Mouse (Mus musculus) neural tube, embryonic 11.5 days (tissue): ENCODE measurements around the gene Ggact. TPM values are rescaled to one million over a fixed set of nuclear protein-coding genes. Genes with fewer than 3 reads are reported as not detected.

Experiments used
- ATAC-seq: fragments of 200-750 bp; cut with Nextera tagmentation; 2 replicates; pipeline ENCODE4 v1.8.0; 2017; ENCODE audit warnings: moderate number of reproducible peaks, mild to moderate bottlenecking, moderate TSS enrichment, moderate library complexity; ENCODE audit not compliant: insufficient read depth, low FRiP score, low TSS enrichment
- DNase-seq: peaks from one replicate; pipeline ENCODE4 v3.0.0-alpha.2; 2015; ENCODE audit warnings: low spot score
- H3K27ac ChIP-seq: fragments of 300-500 bp; sonication (generic); 2 replicates; pipeline ENCODE4 v1.5.1; 2014; ENCODE audit warnings: low read depth, mild to moderate bottlenecking, low read length
- H3K27me3 ChIP-seq: fragments of 300-500 bp; sonication (generic); 2 replicates; pipeline ENCODE4 v1.6.1; 2014; ENCODE audit warnings: mild to moderate bottlenecking, low read length, mixed read lengths; ENCODE audit not compliant: control insufficient read depth, insufficient read depth
- H3K36me3 ChIP-seq: fragments of 300-500 bp; sonication (generic); 2 replicates; pipeline ENCODE4 v1.6.1; 2014; ENCODE audit warnings: mild to moderate bottlenecking, low read length, moderate library complexity, mixed read lengths; ENCODE audit not compliant: control insufficient read depth, insufficient read depth
- H3K4me1 ChIP-seq: fragments of 300-500 bp; sonication (generic); 2 replicates; pipeline ENCODE4 v1.6.1; 2014; ENCODE audit warnings: low read length, mixed read lengths; ENCODE audit not compliant: control insufficient read depth, insufficient read depth
- H3K4me2 ChIP-seq: fragments of 300-500 bp; sonication (generic); 2 replicates; pipeline ENCODE4 v1.6.1; 2014; ENCODE audit warnings: low read depth, mild to moderate bottlenecking, moderate library complexity
- H3K4me3 ChIP-seq: fragments of 300-500 bp; sonication (generic); 2 replicates; pipeline ENCODE4 v1.5.1; 2014; ENCODE audit warnings: low read depth, low read length
- H3K9ac ChIP-seq: fragments of 300-500 bp; sonication (generic); 2 replicates; pipeline ENCODE4 v1.6.1; 2014; ENCODE audit warnings: mild to moderate bottlenecking, low read length
- H3K9me3 ChIP-seq: fragments of 300-500 bp; sonication (generic); 2 replicates; pipeline ENCODE4 v1.6.1; 2016; ENCODE audit warnings: low read length; ENCODE audit not compliant: control insufficient read depth
- WGBS: fragments of 180-500 bp; shearing (Covaris S2); extraction: QIAGEN DNeasy Blood & Tissue Kit; methylation state at CpG from one replicate; pipeline ENCODE4 v1.1.7; 2014; 5-methylcytosine and 5-hydroxymethylcytosine counted together
- polyA plus RNA-seq: library from polyadenylated mRNA; unstranded; fragments of >200 nt; fragmentation: Nextera tagmentation; extraction: Ambion mirVana; gene quantifications from 2 replicates; pipeline ENCODE4 v1.2.1, GENCODE M21; 2014

The Ggact gene
- polyA plus RNA-seq, 1 experiment from 2014 or later = 5.6 TPM

DNA sequence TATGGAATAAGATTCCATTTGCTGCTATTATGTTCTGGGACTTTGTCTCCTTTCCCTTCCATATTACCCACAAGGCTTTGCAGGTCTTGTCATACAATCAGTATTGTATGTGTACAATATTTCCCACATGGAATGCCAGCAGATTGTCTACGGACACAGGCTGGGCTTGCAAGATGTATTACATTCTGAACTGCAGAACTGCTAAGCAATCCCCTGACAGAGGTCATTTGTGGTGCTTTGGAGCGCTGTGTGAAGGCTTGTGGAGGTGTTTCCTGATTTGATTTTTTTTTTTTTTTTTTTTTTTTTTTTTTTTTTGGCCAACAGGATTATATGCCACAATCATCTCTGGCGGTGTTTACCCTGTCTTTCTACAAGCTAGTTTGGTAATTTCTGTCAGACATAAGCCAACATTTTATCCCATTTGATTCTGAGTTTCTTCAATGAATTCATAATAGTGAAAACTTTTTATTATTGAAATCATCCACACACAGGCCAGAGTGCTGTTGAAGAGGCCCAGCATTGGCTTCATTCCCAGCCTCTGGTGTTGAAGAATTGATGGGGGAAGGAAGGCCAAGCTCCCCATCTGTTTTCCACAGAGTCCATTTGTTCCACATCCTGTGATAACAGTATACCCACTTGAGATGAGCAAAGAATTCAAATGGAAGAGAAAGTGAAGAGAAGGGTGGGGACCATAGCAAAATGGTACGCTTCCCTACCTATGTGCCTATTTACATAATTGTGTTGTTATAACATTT lies 45.8 kb downstream of the Ggact start:
- no peak for ATAC-seq
- H3K36me3 ChIP-seq = no peaks in the 10 kb centered on the region
- no peak for DNase-seq

GRCm38 (mm10) chr14:122865462-122866129 lies 48.0 kb downstream of the Ggact start:
- ATAC-seq (no peak), DNase-seq (no peak)
- Histone ChIP-seq H3K27me3 (no peaks in the 10 kb centered on the region), H3K9ac (no peak overlapping the region), H3K27ac (no peak overlapping the region), H3K4me2 (no peak overlapping the region), H3K4me3 (no peak overlapping the region), H3K9me3 (no peaks in the 10 kb centered on the region), H3K36me3 (no peaks in the 10 kb centered on the region), H3K4me1 (peaks cover 3% of the 10 kb centered on the region; the same call in 1 of the 2 replicates)
- 86% methylated on average over 4 of the region's 4 CpGs for WGBS

More for the DNA sequence above, 45.8 kb downstream of the Ggact start:
- WGBS = 87% methylated on average over 4 of the region's 4 CpGs
- H3K9ac ChIP-seq = no peak overlapping the region
- H3K4me2 ChIP-seq = no peak overlapping the region
- no peaks in the 10 kb centered on the region for H3K27me3 ChIP-seq
- H3K4me3 ChIP-seq = no peak overlapping the region
- no peaks in the 10 kb centered on the region for H3K9me3 ChIP-seq
- H3K27ac ChIP-seq = no peak overlapping the region
- peaks cover 8% of the 10 kb centered on the region; the same call in 1 of the 2 replicates for H3K4me1 ChIP-seq

DNA sequence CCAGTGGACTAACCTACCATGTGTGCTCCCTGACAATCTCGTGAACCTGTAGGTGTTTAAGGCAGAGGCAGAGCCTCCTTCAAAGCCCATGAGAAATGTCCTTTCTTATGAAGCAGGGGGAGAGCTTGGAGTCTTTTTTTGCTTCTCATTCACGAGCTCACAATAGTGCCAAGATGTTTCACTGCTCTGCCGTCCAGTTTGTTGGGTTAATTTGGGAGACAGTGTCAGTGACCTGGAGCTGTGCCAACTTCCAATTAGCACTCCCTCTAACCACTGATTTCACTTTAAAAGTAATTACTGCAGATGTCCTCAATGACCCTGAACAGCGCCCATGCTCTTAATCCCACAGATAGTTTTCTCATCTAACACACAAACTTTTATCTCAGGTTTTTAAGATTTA lies 50.9 kb downstream of the Ggact start:
- Histone ChIP-seq H3K27me3 (no peaks in the 10 kb centered on the region), H3K9ac (no peak overlapping the region), H3K4me2 (no peak overlapping the region), H3K9me3 (no peaks in the 10 kb centered on the region), H3K4me1 (no peaks in the 10 kb centered on the region), H3K36me3 (no peaks in the 10 kb centered on the region), H3K4me3 (no peak overlapping the region), H3K27ac (no peak overlapping the region)
- no peak for ATAC-seq
- 63% methylated on average over 4 of the region's 4 CpGs for WGBS
- no peak for DNase-seq

GRCm38 (mm10) chr14:122859792-122860191 lies 53.8 kb downstream of the Ggact start:
- Histone ChIP-seq H3K9ac (no peak overlapping the region), H3K27ac (no peak overlapping the region), H3K4me2 (no peak overlapping the region), H3K4me3 (no peak overlapping the region), H3K9me3 (no peaks in the 10 kb centered on the region), H3K4me1 (no peaks in the 10 kb centered on the region), H3K36me3 (no peaks in the 10 kb centered on the region), H3K27me3 (no peaks in the 10 kb centered on the region)
- DNase-seq (no peak), ATAC-seq (no peak)
- 88% methylated on average over 1 of the region's 1 CpGs for WGBS

DNA sequence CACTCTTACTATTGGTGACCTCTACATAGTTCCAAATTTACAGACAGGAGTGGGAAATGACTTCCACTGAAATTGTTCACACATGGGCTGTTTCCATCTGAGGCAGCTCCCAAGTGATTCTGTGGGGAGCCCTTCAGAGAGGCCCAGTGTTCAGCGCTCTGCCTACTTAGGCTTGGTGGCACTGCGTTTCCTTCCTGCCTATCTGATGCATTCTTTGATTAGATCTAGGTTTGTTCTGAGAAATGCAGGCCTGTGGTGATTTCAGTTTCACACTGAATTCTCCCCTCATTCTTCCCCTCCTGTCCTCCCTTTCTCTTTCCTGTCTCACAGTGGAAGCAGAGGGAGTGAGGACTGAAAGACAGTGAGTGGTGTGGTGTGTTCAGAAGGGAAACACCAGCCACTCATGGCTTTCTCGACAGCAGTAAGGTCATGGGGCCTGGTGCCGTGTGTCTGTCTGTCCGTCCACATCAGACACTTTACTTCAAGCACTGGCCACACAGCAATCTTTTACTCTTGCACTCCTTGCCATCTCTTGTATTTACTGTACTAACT lies 61.0 kb downstream of the Ggact start:
- H3K4me3 ChIP-seq = no peak overlapping the region
- H3K4me1 ChIP-seq = no peaks in the 10 kb centered on the region
- ATAC-seq (no peak), DNase-seq (no peak)
- no peak overlapping the region for H3K9ac ChIP-seq
- no peak overlapping the region for H3K4me2 ChIP-seq
- H3K36me3 ChIP-seq = no peaks in the 10 kb centered on the region
- no peaks in the 10 kb centered on the region for H3K9me3 ChIP-seq
- 85% methylated on average over 5 of the region's 5 CpGs for WGBS
- H3K27me3 ChIP-seq = no peaks in the 10 kb centered on the region
- H3K27ac ChIP-seq = no peak overlapping the region

DNA sequence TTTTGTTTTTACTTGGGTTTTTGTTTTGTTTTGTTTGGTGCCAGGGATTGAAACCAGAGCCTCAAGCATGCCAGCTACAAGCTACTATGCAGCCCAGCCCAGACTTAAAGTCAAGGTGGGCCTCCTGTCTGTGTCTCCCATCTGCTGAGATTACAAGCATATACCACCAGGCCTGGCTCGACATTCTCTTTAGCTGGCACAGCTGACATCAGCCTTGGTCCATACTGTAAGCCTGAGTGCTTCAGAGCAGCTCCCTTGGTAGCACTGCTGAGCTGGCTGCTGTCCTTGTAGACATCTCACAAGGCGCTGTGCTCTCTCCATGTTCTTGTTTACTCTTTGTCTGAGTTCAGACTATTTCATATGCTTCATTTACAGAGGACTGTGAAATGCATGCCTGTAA lies 76.5 kb downstream of the Ggact start:
- H3K9me3 ChIP-seq = no peaks in the 10 kb centered on the region
- H3K4me1 ChIP-seq = peaks cover 2% of the 10 kb centered on the region; the same call in 1 of the 2 replicates
- ATAC-seq (no peak), DNase-seq (no peak)
- WGBS = 70% methylated on average over 2 of the region's 2 CpGs
- H3K27me3 ChIP-seq = no peaks in the 10 kb centered on the region
- H3K27ac ChIP-seq = no peak overlapping the region
- no peak overlapping the region for H3K4me3 ChIP-seq
- H3K9ac ChIP-seq = no peak overlapping the region
- H3K4me2 ChIP-seq = no peak overlapping the region
- no peaks in the 10 kb centered on the region for H3K36me3 ChIP-seq

- WGBS = 18% methylated on average over 4 of the region's 4 CpGs
- Histone ChIP-seq H3K4me2 (no peak overlapping the region), H3K9me3 (no peaks in the 10 kb centered on the region), H3K27ac (no peak overlapping the region), H3K4me1 (peaks cover 2% of the 10 kb centered on the region; the same call in 1 of the 2 replicates), H3K4me3 (no peak overlapping the region), H3K9ac (no peak overlapping the region), H3K36me3 (no peaks in the 10 kb centered on the region), H3K27me3 (no peaks in the 10 kb centered on the region)
- no peak for DNase-seq
- ATAC-seq = no peak
Observed at GRCm38 (mm10) chr14:122836221-122836620, 77.3 kb downstream of the Ggact start.

DNA sequence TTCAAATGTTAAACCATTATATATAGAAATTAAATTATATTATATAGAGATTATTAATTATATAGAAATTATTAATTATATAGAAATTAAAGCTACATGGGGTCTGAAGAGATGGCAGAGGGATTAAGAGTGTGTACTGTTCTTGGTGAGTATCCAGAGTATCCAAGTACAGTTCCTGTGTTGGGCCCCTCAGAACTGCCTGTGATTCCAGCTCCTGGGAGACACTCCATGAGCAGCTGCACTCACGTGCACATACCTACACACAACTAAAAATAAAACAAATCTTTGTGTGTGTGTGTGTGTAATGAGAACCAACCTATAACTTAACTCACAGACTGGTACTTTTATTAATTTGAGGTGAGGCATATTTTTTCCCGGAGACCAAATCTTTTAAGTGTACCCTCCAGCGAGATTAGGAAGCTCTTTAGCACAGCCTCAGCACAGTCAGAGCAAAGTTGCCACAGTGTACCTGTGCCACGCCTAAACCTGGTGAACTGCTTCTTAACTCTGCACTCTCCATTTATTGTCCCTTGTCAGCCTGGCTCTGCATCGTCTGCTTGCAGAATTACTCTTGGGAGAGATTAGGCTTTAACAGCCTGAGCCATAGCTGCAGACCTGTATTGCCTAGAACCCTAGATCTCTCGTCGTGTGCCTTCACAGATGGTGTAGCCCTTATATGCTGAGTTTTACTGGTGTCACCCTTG lies 77.9 kb downstream of the Ggact start:
- no peak; the same call in 1 of the 2 replicates for ATAC-seq
- DNase-seq = no peak
- Histone ChIP-seq H3K9me3 (no peaks in the 10 kb centered on the region), H3K27ac (no peak overlapping the region), H3K27me3 (no peaks in the 10 kb centered on the region), H3K4me3 (no peak overlapping the region), H3K4me1 (peaks cover 2% of the 10 kb centered on the region; the same call in 1 of the 2 replicates), H3K4me2 (no peak overlapping the region), H3K9ac (no peak overlapping the region), H3K36me3 (no peaks in the 10 kb centered on the region)
- 49% methylated on average over 7 of the region's 7 CpGs for WGBS
